Mouse (Mus musculus) liver, embryonic 14.5 days (tissue): ENCODE results near the gene Gm21293.

ENCODE experiments used
- CTCF ChIP-seq: IDR thresholded peaks from 2 replicates; pipeline ENCODE4 v1.5.1; 2016; ENCODE audit warnings: antibody characterized with exemption, low read depth, control low read depth
- EP300 ChIP-seq: IDR thresholded peaks from 2 replicates; pipeline ENCODE4 v1.6.1; 2016; ENCODE audit warnings: antibody characterized with exemption, low read depth

DNA sequence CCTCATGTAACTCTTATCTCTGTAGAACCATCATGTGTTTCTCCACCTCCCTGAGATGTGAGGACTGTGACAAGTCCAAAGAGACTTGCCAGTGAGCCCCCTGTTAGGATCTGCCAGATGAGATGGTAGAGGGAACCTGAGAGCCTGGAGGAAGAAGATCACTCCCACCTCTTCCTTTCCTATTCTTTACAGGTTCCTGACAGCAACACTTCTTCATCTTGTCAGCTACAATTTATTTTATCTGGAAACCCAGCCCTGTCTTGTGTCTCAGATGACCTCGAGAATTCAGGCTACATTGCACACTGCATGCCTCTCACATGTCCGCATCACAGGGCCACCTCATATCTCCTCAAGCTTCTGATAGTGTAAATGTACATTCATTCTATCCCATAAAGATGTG lies 24.5 kb upstream of the Gm21293 start:
- TF ChIP-seq CTCF = no peak
- no peak for TF ChIP-seq EP300
